Mouse (Mus musculus): ENCODE measurements around the gene Sod1.
"Not testable (repeated sequence)": the region's sequence is repeated elsewhere in the genome, so short reads cannot be mapped to it uniquely, and the experiment has no call there.

Gene Sod1

GRCm38 (mm10) chr16:90211767-90212166, 8.8 kb upstream of the Sod1 start:
- DNase-seq (ENCODE audit: inconsistent ontology term), result no peak

DNA sequence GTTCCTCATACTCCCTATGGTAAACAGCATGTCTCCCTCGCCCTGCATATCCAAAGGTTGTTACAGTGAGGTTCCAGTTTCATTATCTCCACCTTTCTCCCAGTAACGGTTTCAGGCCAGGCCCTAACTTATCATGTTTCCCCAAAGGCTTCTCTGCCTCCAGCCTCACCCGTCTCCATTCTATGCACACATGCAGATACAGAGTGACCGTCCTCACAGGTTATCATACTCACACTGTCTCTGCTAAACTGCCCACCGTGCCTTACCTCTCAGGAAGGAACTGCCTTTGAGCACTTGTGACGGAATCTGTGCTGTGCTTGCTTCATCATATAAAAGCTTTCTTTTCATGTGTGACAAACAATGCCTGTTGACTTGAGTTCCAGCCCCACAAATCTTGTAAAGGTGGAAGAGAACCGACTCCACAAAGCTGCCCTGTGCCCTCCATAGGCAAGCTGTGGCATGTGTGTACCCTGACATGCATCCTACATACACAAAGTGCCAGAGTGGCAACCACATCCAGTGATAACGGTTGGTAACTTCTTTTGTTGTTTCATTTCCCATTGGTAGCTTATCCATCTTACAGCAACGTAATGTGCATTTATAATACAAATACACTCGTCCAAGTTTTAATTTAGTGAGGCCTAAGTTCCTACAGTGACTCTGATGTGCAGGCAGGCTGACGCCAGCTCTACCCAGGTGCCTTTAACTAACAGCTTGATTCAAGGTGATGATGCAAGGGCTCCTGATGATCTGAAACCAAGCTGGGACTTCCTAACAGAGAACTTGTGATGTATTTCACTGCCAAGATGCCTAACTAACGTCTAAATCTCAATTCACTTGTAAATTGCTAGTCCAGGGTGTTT, 6.8 kb upstream of the Sod1 start:
- no peak for DNase-seq (ENCODE audit: inconsistent ontology term)

- no peak for DNase-seq (ENCODE audit: inconsistent ontology term)
Observed at GRCm38 (mm10) chr16:90214731-90215565, 5.6 kb upstream of the Sod1 start.

- not testable (repeated sequence) for DNase-seq (ENCODE audit: inconsistent ontology term)
Observed at GRCm38 (mm10) chr16:90215879-90216278, 4.7 kb upstream of the Sod1 start.

DNA sequence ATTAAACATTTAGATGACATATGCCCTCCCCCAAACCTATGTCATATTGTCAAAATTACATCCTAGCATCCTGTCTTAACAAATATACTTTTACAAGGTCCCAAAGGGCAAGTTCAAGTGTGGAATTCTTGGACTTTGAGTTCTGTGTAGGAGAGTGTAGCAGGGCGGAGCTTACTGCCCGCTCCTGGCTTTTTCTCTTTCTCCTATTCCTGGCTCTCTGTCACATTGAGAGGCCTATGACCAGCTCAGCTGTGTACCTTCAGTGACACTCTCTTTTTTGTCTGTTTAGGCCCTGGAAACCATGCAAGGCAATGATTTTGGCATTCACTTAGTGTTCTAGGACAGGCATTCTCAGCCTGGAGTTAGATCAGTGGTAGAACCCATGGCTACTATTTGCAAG, 4.1 kb upstream of the Sod1 start:
- DNase-seq (ENCODE audit: inconsistent ontology term), result no peak

DNA sequence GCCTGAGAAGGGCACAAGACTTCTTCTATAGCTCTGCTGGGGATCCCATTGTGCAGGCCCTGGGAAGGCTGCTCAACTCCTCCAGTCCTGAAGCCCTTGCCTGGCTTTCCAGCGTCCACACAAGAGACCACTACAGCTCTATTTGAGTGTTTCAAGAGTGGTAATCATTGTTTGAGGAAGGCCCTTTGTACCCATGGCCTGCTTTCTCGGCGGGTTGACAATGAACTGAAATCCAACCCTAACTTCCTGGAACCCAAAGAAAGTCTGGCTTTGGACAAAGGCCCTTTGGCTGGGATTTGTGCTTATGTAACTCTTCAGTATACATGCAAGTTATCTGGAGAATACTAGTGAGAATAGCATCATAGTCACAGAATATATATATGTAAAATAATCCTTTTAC, 3.2 kb upstream of the Sod1 start:
- DNase-seq (ENCODE audit: inconsistent ontology term), result peak; percentile 32

DNA sequence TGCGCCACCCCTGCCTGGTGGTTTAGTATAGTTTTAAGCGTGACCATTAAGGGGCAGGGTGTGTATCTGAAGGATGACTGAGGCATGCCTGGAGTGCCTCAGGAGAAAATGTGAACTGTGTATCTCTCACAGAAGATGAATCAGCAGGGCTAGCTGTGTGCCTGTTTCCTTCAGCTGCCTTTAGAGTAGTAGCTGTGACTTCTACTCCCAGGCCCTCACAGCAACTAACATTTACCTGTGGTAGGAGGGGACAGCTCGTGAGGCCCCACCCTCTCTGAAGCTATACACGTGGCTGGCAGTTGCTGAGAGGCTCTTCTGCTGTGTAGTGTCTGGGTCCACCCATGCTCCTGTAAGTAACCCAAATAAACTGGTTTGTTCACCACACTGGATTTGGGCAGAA, 2.6 kb upstream of the Sod1 start:
- DNase-seq (ENCODE audit: inconsistent ontology term), result no peak

GRCm38 (mm10) chr16:90219445-90219844, 1.1 kb upstream of the Sod1 start:
- not testable (repeated sequence) for DNase-seq (ENCODE audit: inconsistent ontology term)

DNA sequence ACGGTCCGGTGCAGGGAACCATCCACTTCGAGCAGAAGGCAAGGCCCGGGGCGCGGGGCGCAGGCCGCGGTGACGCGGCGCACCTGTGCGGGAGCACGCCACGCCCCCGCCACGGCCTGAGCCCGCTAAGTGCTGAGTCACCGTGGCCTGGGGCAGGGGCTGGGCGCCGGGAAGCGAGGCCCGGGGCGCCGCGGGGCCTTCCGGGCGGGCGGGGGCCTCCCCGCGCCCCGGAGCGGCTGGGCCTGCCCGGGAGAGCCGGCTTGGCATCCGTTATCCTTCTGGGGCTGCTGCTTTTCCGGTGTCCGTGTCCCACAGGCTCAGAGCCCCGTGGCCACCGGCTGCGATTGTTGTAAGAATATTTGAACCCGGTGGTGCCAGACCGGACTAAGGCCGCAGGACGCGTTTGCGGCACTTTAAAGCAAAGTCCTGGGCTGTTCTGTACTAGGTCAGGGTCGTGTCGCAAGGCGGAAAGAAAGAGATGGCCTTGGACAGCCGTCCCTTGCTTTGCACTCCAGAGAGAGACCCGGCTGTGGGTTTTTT, 408 bp downstream of the Sod1 start:
- DNase-seq (ENCODE audit: inconsistent ontology term), result no peak

- no peak for DNase-seq (ENCODE audit: inconsistent ontology term)
Observed at GRCm38 (mm10) chr16:90221441-90222070, 1.0 kb downstream of the Sod1 start.

DNA sequence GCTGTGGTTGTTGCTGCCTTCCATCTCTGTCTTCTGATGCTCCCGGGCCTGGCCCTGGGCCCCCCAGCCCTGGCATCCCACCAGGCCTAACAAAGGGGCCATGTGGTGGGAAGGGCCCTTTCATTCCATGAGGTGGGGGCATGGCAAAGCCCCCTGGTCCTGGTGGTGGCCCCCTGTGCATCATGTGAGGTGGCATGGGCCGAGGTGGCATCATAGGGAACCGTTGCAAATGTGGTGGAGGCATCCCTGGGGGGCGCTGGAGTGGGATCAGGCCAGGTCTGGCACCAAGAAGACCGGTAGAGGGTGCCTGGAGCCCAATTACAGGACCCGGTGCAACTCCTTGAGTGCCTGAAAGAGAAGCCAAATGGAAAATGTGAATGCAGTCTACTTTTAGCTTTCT, 9.3 kb downstream of the Sod1 start:
- no peak for DNase-seq (ENCODE audit: inconsistent ontology term)

DNA sequence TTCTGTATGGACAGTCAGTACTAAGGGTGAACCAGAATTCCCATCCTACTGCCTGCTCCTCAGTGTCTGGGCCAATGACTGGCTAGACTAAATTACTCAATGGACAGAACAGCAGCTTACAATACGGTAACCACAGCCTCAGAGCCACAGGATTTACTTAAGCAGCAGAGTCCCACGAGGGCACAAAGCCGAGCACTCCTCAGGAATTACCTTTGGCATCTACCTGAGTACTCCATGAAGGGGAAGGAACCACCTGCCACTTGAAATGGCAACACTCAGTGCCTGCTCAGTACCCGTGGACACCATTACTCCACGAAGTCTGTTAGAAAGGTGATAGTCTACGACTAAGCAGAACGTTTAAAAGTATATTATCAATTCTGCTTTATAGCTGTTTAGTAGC, 10.7 kb downstream of the Sod1 start:
- DNase-seq (ENCODE audit: inconsistent ontology term), result no peak

DNA sequence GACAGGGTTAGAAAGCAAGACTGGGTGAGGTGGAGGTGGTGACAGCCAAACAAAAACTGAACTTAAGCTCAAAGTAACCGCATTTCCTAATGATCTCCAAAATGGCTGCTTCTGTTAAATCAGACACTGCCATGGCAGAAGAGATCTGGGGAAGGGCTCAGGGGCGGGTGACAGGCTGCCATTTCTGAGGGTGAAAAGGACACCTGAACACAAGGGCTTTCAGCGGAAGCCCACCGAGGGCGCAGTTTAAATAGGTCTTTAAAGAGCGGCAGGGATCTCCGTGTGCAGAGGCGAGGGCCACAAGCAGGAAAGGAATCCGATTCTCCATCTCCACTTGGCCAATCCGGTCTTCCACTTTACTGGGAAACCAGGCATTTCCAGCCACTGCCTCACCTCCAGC, 13.1 kb downstream of the Sod1 start:
- no peak for DNase-seq (ENCODE audit: inconsistent ontology term)

- DNase-seq (ENCODE audit: inconsistent ontology term), result no peak
Observed at GRCm38 (mm10) chr16:90234617-90235016, 14.1 kb downstream of the Sod1 start.

DNA sequence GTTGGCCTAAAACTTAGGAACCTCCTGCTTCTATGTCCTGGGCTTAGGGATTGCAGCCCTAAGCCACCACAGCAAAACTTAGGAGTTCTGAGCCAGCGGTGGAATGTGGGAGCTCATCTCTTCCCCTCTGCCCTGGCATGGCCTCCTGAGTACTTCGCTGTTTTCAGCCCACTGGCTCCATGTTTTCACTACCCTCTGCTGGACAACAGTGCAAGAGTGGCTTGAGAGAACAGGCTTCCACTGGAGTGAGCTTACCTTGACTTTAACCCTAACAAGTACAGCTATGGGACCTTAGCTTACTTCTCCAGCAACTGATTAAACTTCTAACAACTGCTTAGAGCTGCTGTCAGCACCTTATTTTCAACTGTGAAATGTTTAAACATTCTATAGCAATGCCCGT, 14.6 kb downstream of the Sod1 start:
- DNase-seq (ENCODE audit: inconsistent ontology term), result no peak

DNA sequence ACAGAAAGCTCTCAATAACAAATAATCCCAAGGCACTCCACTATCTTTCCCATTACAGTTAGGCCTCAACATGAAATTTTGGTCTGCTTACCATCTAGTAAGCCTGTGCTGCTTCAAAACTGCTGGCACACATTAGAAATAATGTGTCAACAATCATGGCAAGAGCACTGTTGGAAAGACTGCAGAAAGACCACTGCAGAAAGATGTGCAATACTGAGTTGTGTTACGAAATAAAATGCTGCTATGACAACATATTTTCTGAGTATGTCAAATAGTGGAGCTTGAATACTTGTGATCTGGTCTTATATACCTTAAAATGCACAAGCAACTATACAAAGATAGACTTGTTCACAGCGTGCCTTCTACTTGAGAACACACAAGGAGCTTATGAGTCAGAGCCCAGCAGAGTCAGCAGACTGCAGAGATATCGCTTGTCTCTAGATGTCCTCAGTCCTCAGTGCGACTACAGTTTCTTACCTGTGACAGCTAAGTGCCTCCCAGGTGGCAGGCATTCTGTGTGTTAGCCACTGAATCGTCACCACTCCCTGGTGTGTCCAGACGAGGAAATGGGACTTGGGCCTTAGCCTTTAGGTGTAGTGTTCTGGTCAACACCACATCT, 18.7 kb downstream of the Sod1 start:
- no peak for DNase-seq (ENCODE audit: inconsistent ontology term)

- no peak for DNase-seq (ENCODE audit: inconsistent ontology term)
Observed at GRCm38 (mm10) chr16:90241875-90242274, 21.3 kb downstream of the Sod1 start.

- DNase-seq (ENCODE audit: inconsistent ontology term), result no peak
Observed at GRCm38 (mm10) chr16:90242426-90243304, 22.1 kb downstream of the Sod1 start.

GRCm38 (mm10) chr16:90250099-90250498, 29.5 kb downstream of the Sod1 start:
- no peak for DNase-seq (ENCODE audit: inconsistent ontology term)

GRCm38 (mm10) chr16:90251256-90251655, 30.7 kb downstream of the Sod1 start:
- DNase-seq (ENCODE audit: inconsistent ontology term), result not testable (repeated sequence)

DNA sequence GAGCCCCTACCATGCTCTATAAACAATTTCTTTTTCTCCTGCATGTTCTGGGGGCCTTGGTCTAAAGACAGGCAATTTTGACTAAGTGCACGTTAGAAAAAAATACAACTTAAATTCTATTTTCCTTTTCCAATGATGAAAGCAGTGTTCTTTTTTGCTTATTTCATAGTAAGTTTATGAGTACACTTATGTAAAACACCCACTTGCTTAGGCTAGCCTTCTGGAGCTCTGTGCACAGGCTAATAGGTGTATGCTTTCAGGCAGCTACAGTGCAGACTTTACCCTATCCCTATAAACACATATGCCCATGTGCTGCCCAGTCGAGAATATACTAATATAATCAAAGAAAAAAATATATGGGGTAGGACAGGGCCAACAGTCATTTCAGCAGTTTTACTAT, 32.0 kb downstream of the Sod1 start:
- DNase-seq (ENCODE audit: inconsistent ontology term), result no peak
